30 mouse cellular contexts compared by ENCODE assay signal in the genomic region with DNA sequence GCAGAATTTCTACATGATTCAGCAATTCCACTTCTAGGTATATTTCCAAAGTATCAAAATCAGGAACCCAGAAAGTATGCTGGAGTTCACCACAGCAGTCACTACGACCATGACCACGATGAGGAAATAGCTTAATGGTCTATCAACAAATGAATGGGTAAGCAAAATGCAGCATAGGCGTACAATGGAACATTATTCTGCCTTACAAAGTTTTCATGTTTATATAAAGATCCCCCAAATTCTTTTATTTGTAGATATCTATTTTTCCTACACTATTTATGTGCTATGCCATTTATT.
"Had no signal": no experiment of that assay in that cellular context is flagged by ENCODE, and none has a peak within 500 bp of the region (broad histone marks: within the 10 kb centered on the region; RNA-seq: fewer than 3 reads in every experiment).

No protein-coding gene starts in this region.

- H3K36me3 ChIP-seq: heart, embryonic 10.5 days; heart, embryonic 12.5 days; heart, embryonic 13.5 days; heart, embryonic 15.5 days; hindbrain, embryonic 10.5 days; hindbrain, embryonic 12.5 days; hindbrain, embryonic 13.5 days; hindbrain, embryonic 15.5 days; intestine, embryonic 15.5 days; kidney, embryonic 15.5 days had no signal

- ATAC-seq: hindbrain, embryonic 16.5 days; hindbrain, postnatal 0 days had no signal

- H3K9ac ChIP-seq: heart, embryonic 12.5 days; heart, embryonic 13.5 days; heart, embryonic 15.5 days; hindbrain, embryonic 12.5 days; hindbrain, embryonic 13.5 days; hindbrain, embryonic 14.5 days; hindbrain, embryonic 15.5 days; intestine, embryonic 15.5 days; kidney, embryonic 15.5 days had no signal

- H3K27me3 ChIP-seq: heart, embryonic 12.5 days; heart, embryonic 13.5 days; heart, embryonic 15.5 days; hindbrain, embryonic 12.5 days; hindbrain, embryonic 13.5 days; hindbrain, embryonic 15.5 days; intestine, embryonic 15.5 days; kidney, embryonic 15.5 days had no signal

- H3K4me2 ChIP-seq: heart, embryonic 11.5 days; heart, embryonic 12.5 days; heart, embryonic 13.5 days; heart, embryonic 15.5 days; hindbrain, embryonic 12.5 days; hindbrain, embryonic 13.5 days; hindbrain, embryonic 14.5 days; hindbrain, embryonic 15.5 days; kidney, embryonic 15.5 days had no signal

- H3K4me3 ChIP-seq: heart, embryonic 10.5 days; heart, embryonic 12.5 days; heart, embryonic 13.5 days; heart, embryonic 15.5 days; hindbrain, embryonic 10.5 days; hindbrain, embryonic 12.5 days; hindbrain, embryonic 13.5 days; hindbrain, embryonic 15.5 days; intestine, embryonic 15.5 days; kidney, embryonic 15.5 days; layer of hippocampus, adult 2 months had no signal

- H3K4me1 ChIP-seq: heart, embryonic 15.5 days; hindbrain, embryonic 12.5 days; hindbrain, embryonic 13.5 days; hindbrain, embryonic 15.5 days; intestine, embryonic 15.5 days; kidney, embryonic 15.5 days had no signal

- H3K9me3 ChIP-seq: heart, embryonic 10.5 days; heart, embryonic 12.5 days; heart, embryonic 13.5 days; heart, embryonic 15.5 days; hindbrain, embryonic 10.5 days; hindbrain, embryonic 12.5 days; hindbrain, embryonic 13.5 days; hindbrain, embryonic 15.5 days; intestine, embryonic 15.5 days; kidney, embryonic 15.5 days had no signal

- H3K27ac ChIP-seq: heart, embryonic 10.5 days; heart, embryonic 13.5 days; heart, embryonic 15.5 days; hindbrain, embryonic 10.5 days; hindbrain, embryonic 12.5 days; hindbrain, embryonic 13.5 days; hindbrain, embryonic 14.5 days; hindbrain, embryonic 15.5 days; hindbrain, postnatal 0 days; intestine, embryonic 15.5 days; kidney, embryonic 15.5 days; kidney, postnatal 0 days had no signal

- DNase-seq: heart, postnatal 10 days; heart, postnatal 14 days; heart, postnatal 36 days; heart, postnatal 4 days; kidney, adult 11 months; kidney, adult 18-20 months; kidney, adult 2 months; kidney, adult 8-10 months; kidney, adult 9 months; kidney, postnatal 10 days; kidney, postnatal 14 days; kidney, postnatal 25 days; kidney, postnatal 36 days; kidney, postnatal 4 days had no signal
